Mouse (Mus musculus) liver, embryonic 14.5 days (tissue): ENCODE results near the gene Hpcal4. TPM values are rescaled to one million over a fixed set of nuclear protein-coding genes. Genes with fewer than 3 reads are reported as not detected.
"Not testable (repeated sequence)": the region's sequence is repeated elsewhere in the genome, so short reads cannot be mapped to it uniquely, and the experiment has no call there.

ENCODE experiments used
- ATAC-seq: fragments of 200-750 bp; cut with Nextera tagmentation; 2 replicates; pipeline ENCODE4 v1.8.0; 2017; ENCODE audit warnings: moderate number of reproducible peaks, mild to moderate bottlenecking, moderate library complexity; ENCODE audit not compliant: insufficient read depth
- DNase-seq, 3 experiments: peaks; one replicate each; pipeline ENCODE4 v3.0.0-alpha.2; 2012 to 2013; ENCODE audit warnings: low read depth in 3 of 3, low spot score in 3 of 3
- H3K27ac ChIP-seq: fragments of 300-500 bp; sonication (generic); 2 replicates; pipeline ENCODE4 v1.5.1; 2014; ENCODE audit warnings: moderate library complexity, mild to moderate bottlenecking, control low read depth, inconsistent platforms
- H3K27me3 ChIP-seq: fragments of 300-500 bp; sonication (generic); 2 replicates; pipeline ENCODE4 v1.6.1; 2014; ENCODE audit warnings: mild to moderate bottlenecking, low read length, moderate library complexity; ENCODE audit not compliant: control insufficient read depth, insufficient read depth
- H3K36me3 ChIP-seq: fragments of 300-500 bp; sonication (generic); replicated peaks from 2 replicates; pipeline ENCODE4 v1.6.1; 2014; ENCODE audit warnings: low read depth; ENCODE audit not compliant: control insufficient read depth, insufficient read depth
- H3K4me1 ChIP-seq, 2 experiments: fragments of 200-500 bp in 1 of 2; fragments of 300-500 bp in 1 of 2; sonication (generic) in 1 of 2; replicated peaks; 2 replicates each; pipeline ENCODE4 v1.6.1; 2012 to 2014; ENCODE audit warnings: antibody characterized with exemption in 1 of 2, inconsistent platforms in 1 of 2, low read length in 1 of 2; ENCODE audit not compliant: control insufficient read depth in 2 of 2, insufficient read depth in 2 of 2
- H3K4me2 ChIP-seq: fragments of 300-500 bp; sonication (generic); 2 replicates; pipeline ENCODE4 v1.6.1; 2014; ENCODE audit warnings: low read depth, mild to moderate bottlenecking, control low read depth, moderate library complexity
- H3K4me3 ChIP-seq, 2 experiments: fragments of 200-500 bp in 1 of 2; fragments of 300-500 bp in 1 of 2; sonication (generic) in 1 of 2; 2 replicates each; pipeline ENCODE4 v1.5.1; 2012 to 2014; ENCODE audit warnings: low read depth in 2 of 2, low read length in 2 of 2, mild to moderate bottlenecking in 2 of 2, control low read depth in 1 of 2, inconsistent platforms in 1 of 2, moderate library complexity in 1 of 2; ENCODE audit not compliant: insufficient read depth in 1 of 2
- H3K9ac ChIP-seq: fragments of 300-500 bp; sonication (generic); replicated peaks from 2 replicates; pipeline ENCODE4 v1.6.1; 2014; ENCODE audit warnings: mild to moderate bottlenecking, control low read depth, moderate library complexity
- H3K9me3 ChIP-seq: fragments of 300-500 bp; sonication (generic); 2 replicates; pipeline ENCODE4 v1.6.1; 2016; ENCODE audit warnings: low read length, mixed read lengths; ENCODE audit not compliant: control insufficient read depth
- CTCF ChIP-seq: IDR thresholded peaks from 2 replicates; pipeline ENCODE4 v1.5.1; 2016; ENCODE audit warnings: antibody characterized with exemption, low read depth, control low read depth
- EP300 ChIP-seq: IDR thresholded peaks from 2 replicates; pipeline ENCODE4 v1.6.1; 2016; ENCODE audit warnings: antibody characterized with exemption, low read depth
- WGBS: fragments of 180-500 bp; shearing (Covaris S2); extraction: QIAGEN DNeasy Blood & Tissue Kit; methylation state at CpG from one replicate; pipeline ENCODE4 v1.1.7; 2014; ENCODE audit not compliant: insufficient replicate concordance; 5-methylcytosine and 5-hydroxymethylcytosine counted together
- polyA plus RNA-seq, 2 experiments: library from polyadenylated mRNA; depleted of rRNA in 1 of 2; stranded (reverse) in 1 of 2; unstranded in 1 of 2; fragments of >200 nt; fragmentation: Nextera tagmentation in 1 of 2; extraction: Ambion mirVana in 1 of 2; gene quantifications; 2 replicates each; pipeline versions ENCODE4 v1.2.1 to v1.2.3; 2012 to 2014

Gene Hpcal4
- polyA plus RNA-seq, 2 experiments, result not detected

- Histone ChIP-seq H3K36me3 (no peaks in the 10 kb centered on the region), H3K9me3 (no peaks in the 10 kb centered on the region), H3K27me3 (no peaks in the 10 kb centered on the region), H3K4me1 (peaks cover 0 to 5% of the 10 kb centered on the region in 2 experiments; a peak in 2 of 4 replicates), H3K4me2 (no peak overlapping the region), H3K9ac (no peak overlapping the region), H3K4me3 (no peak overlapping the region), H3K27ac (no peak overlapping the region)
- TF ChIP-seq EP300 (no peak), CTCF (no peak)
- DNase-seq (no peak), ATAC-seq (no peak)
- WGBS, result 45% methylated on average over 6 of the region's 6 CpGs
Measured at GRCm38 (mm10) chr4:123160571-123160970, 22.5 kb upstream of the Hpcal4 start.

DNA sequence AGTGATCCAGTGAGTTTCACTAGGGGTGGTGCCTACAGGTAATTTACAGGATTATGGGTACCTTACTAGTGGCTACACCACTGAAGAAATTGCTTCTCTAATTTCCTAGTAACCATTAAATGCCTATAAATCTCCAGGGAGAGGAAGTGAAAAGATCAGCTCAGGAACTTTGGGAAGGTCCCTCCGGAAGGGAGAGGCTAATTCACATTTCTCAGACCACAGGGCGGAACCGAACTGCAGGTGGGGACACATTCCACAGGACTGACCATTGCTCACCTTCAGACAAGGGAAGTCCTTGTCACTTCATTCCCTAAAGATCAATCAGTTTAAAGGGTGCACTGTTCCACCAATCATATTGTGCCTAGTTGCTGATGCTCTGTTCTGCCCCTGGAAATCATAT lies 21.8 kb upstream of the Hpcal4 start:
- DNase-seq, H3K4me1 ChIP-seq, H3K9ac ChIP-seq, H3K4me3 ChIP-seq, H3K27me3 ChIP-seq, H3K9me3 ChIP-seq, ATAC-seq, H3K36me3 ChIP-seq, H3K4me2 ChIP-seq, H3K27ac ChIP-seq: not testable (repeated sequence)
- WGBS, result 53% methylated on average over 3 of the region's 3 CpGs

DNA sequence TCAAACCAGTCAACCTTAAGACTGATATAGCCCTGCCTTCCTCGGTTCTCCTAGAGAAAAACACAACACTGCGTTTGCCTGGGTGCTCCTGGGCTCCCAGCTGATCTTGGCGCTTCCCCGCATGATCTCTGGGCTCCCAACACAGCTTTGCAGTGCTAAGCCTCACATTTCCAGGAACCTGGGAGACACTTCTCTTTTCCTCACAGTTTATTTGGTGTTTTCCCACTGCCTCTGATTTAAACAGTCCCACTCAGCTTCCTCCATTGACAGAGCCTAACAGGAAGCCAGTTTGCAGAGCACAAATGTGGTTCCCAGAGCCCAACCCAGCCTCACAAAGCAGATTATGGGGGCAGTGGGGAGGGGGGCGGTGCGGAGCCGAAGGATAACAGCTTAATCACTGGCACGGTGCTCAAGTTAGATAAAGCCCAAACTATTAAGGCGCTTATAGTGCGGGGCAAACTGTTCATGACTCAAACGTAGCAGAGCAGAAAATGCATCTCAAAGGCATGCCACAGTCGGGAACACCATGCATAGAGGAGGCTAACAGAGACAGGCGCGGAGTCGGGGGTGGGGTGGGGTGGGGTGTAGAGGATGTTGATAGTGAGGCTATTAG lies 20.6 kb upstream of the Hpcal4 start:
- H3K9ac ChIP-seq, result no peak overlapping the region
- no peaks in the 10 kb centered on the region for H3K36me3 ChIP-seq
- no peak overlapping the region for H3K4me2 ChIP-seq
- peaks cover 0 to 5% of the 10 kb centered on the region in 2 experiments; a peak in 2 of 4 replicates for H3K4me1 ChIP-seq
- TF ChIP-seq CTCF (no peak), EP300 (no peak)
- WGBS, result 5% methylated on average over 15 of the region's 15 CpGs
- DNase-seq, result no peak
- H3K27ac ChIP-seq, result no peak overlapping the region
- H3K27me3 ChIP-seq, result no peaks in the 10 kb centered on the region
- no peak for ATAC-seq
- no peaks in the 10 kb centered on the region for H3K9me3 ChIP-seq
- H3K4me3 ChIP-seq, result no peak overlapping the region

- H3K27me3 ChIP-seq, result no peaks in the 10 kb centered on the region
- H3K4me1 ChIP-seq, result peaks cover 0 to 5% of the 10 kb centered on the region in 2 experiments; a peak in 2 of 4 replicates
- no peaks in the 10 kb centered on the region for H3K36me3 ChIP-seq
- H3K4me2 ChIP-seq, result no peak overlapping the region
- H3K27ac ChIP-seq, result no peak overlapping the region
- no peak for TF ChIP-seq EP300
- H3K9me3 ChIP-seq, result no peaks in the 10 kb centered on the region
- DNase-seq, result no peak
- WGBS, result 73% methylated on average over 15 of the region's 15 CpGs
- ATAC-seq, result no peak
- H3K4me3 ChIP-seq, result no peak overlapping the region
- H3K9ac ChIP-seq, result no peak overlapping the region
Measured at GRCm38 (mm10) chr4:123164157-123164556, 18.9 kb upstream of the Hpcal4 start.

DNA sequence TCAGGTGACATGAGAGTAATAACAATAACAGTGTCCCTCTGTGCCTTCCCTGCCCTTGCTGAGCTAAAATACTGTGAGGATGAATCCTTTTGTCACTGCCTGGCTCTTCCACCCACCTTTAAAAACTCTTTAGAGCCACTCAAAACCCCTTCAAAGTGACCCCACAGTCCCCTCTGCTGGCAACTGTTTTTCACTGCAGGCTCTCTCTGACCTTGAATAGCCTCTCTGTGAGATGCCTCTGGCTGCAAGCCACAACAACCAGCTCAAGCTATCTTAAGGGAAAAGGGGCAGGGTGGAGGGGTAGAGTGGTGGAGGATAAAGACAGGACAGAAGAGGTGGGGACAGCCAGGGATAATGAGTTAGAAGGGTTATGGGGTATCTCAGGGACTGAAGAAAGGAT lies 11.2 kb upstream of the Hpcal4 start:
- no peak overlapping the region for H3K4me3 ChIP-seq
- no peak for DNase-seq
- H3K4me1 ChIP-seq, result no peaks in the 10 kb centered on the region
- no peak for TF ChIP-seq CTCF
- TF ChIP-seq EP300, result no peak
- H3K9me3 ChIP-seq, result no peaks in the 10 kb centered on the region
- H3K27me3 ChIP-seq, result peaks cover 5% of the 10 kb centered on the region; the same call in 1 of the 2 replicates
- no peak overlapping the region for H3K9ac ChIP-seq
- H3K4me2 ChIP-seq, result no peak overlapping the region
- no peak for ATAC-seq
- no peak overlapping the region for H3K27ac ChIP-seq
- no peaks in the 10 kb centered on the region for H3K36me3 ChIP-seq
